Mouse (Mus musculus) CD8-positive naive resting alpha-beta T cell, adult 2 months (primary cell): Measurements from ENCODE around the gene Canx.
"Not testable (repeated sequence)": the region's sequence is repeated elsewhere in the genome, so short reads cannot be mapped to it uniquely, and the experiment has no call there.

Experiments
- DNase-seq, 2 experiments: peaks; one replicate each; pipeline ENCODE4 v3.0.0; 2022; ENCODE audit warnings: low read depth in 2 of 2, low spot score in 2 of 2

The Canx gene

GRCm38 (mm10) chr11:50336126-50336525 is 10.7 kb upstream of the Canx start:
- DNase-seq, result no peak

- DNase-seq, result no peak
Observed at GRCm38 (mm10) chr11:50333181-50333580, 7.7 kb upstream of the Canx start.

- no peak for DNase-seq
Observed at GRCm38 (mm10) chr11:50329378-50329777, 3.9 kb upstream of the Canx start.

GRCm38 (mm10) chr11:50328075-50328625 is 2.7 kb upstream of the Canx start:
- DNase-seq, result no peak

- no peak for DNase-seq
Observed at GRCm38 (mm10) chr11:50326302-50326966, 961 bp upstream of the Canx start.

- no peak for DNase-seq
Observed at GRCm38 (mm10) chr11:50324751-50325471, 562 bp downstream of the Canx start.

GRCm38 (mm10) chr11:50323843-50324242 is 1.6 kb downstream of the Canx start:
- DNase-seq, result no peak

- DNase-seq, result no peak
Observed at GRCm38 (mm10) chr11:50322345-50322744, 3.1 kb downstream of the Canx start.

GRCm38 (mm10) chr11:50321239-50321638 is 4.2 kb downstream of the Canx start:
- no peak for DNase-seq

- not testable (repeated sequence) for DNase-seq
Observed at GRCm38 (mm10) chr11:50319343-50319742, 6.1 kb downstream of the Canx start.

- no peak for DNase-seq
Observed at GRCm38 (mm10) chr11:50312803-50313202, 12.7 kb downstream of the Canx start.

- no peak for DNase-seq
Observed at GRCm38 (mm10) chr11:50303406-50303805, 22.1 kb downstream of the Canx start.

- peak; percentile 96 for DNase-seq
Observed at GRCm38 (mm10) chr11:50292190-50292855, 33.1 kb downstream of the Canx start, which contains the start of gene Maml1. Gene Maml1 (minus strand): TSS chr11:50292311.

- peak; percentile 23 to 35 for DNase-seq
Observed at GRCm38 (mm10) chr11:50291321-50292165, 33.9 kb downstream of the Canx start.

GRCm38 (mm10) chr11:50290486-50291225 is 34.8 kb downstream of the Canx start:
- DNase-seq, result no peak

GRCm38 (mm10) chr11:50286428-50286827 is 39.0 kb downstream of the Canx start:
- no peak for DNase-seq

GRCm38 (mm10) chr11:50285696-50286095 is 39.8 kb downstream of the Canx start:
- no peak for DNase-seq

GRCm38 (mm10) chr11:50285263-50285662 is 40.2 kb downstream of the Canx start:
- DNase-seq, result no peak

- DNase-seq, result peak in 1 of 2 experiments; percentile 14
Observed at GRCm38 (mm10) chr11:50280053-50280452, 45.4 kb downstream of the Canx start.

- no peak for DNase-seq
Observed at GRCm38 (mm10) chr11:50279005-50279404, 46.5 kb downstream of the Canx start.
